Mouse (Mus musculus) pancreas, adult 10 weeks (tissue): ENCODE results near the gene Trem3. TPM values are rescaled to one million over a fixed set of nuclear protein-coding genes. Genes with fewer than 3 reads are reported as not detected.

Experiments used
- polyA plus RNA-seq: library from polyadenylated mRNA; stranded (reverse); fragments of 350-450 nt; fragmentation: Illumina TruSeq; extraction: RNeasy Lipid Tissue Mini Kit (QIAGEN cat#74804); gene quantifications from one replicate; pipeline ENCODE4 v1.2.3, GENCODE M21; 2015; ENCODE audit warnings: low read depth, low replicate concordance; ENCODE audit not compliant: insufficient read depth

Gene Trem3
- not detected for polyA plus RNA-seq

DNA sequence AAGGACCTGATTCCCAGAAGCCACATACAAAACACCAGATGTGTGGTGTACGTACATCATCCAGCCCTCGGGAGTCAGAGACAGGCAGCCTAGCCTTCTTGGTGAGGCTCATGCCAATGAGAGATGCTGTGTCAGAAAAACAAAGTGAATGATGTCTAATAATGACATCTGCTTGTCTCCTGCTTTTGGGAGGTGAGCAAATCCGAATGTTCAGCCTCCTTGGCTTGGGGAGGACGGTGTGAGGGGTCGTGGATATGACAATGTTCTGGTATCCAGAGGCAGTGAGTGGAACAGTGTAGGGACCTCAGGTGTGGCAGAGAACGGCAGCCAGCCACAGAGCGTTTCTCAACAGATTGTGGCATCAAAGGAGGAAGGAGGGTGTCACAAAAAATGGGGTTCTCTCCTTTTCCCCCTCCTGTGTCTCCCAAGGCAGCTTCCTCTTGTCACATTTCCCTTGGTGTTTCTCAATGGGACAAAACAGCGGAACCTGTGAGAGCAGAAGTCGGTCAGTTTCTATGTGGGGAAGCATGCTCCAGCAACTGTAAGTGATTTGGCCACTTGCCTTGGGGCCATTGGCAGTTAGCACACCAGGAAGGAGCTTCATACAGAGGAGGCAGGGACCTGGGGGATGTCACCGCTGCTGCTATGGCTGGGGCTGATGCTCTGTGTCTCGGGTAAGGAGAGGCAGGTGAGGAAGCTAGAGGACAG lies at the start of gene Trem3:
Trem3 (plus strand) TSS at position 557 of the 708 bp plus-strand sequence.

GRCm38 (mm10) chr17:48232518-48232917 lies 15.1 kb upstream of the Trem3 start, which contains the start of gene Trem1:
Gene Trem1 (plus strand): TSS chr17:48232768.

GRCm38 (mm10) chr17:48263741-48264362 lies 16.3 kb downstream of the Trem3 start, which contains the start of gene Treml4:
Gene Treml4 (plus strand): TSS chr17:48264295.

GRCm38 (mm10) chr17:48299203-48299602 lies 51.6 kb downstream of the Trem3 start, which contains the start of gene Treml2:
Gene Treml2 (plus strand): TSS chr17:48299498.

Other genes with a start within 250 kb of the Trem3 start
- gene 1700122O11Rik, start 209.5 kb upstream of the Trem3 start, polyA plus RNA-seq, result not detected
- gene 1700067P10Rik, start 158.5 kb upstream of the Trem3 start, polyA plus RNA-seq, result not detected
- gene 9830107B12Rik, start 101.5 kb upstream of the Trem3 start, polyA plus RNA-seq, result not detected
- not detected for gene A530064D06Rik, start 80.5 kb upstream of the Trem3 start, polyA plus RNA-seq
- not detected for gene Trem1, start 15.0 kb upstream of the Trem3 start, polyA plus RNA-seq
- not detected for gene Treml4, start 16.5 kb downstream of the Trem3 start, polyA plus RNA-seq
- gene Treml2, start 51.7 kb downstream of the Trem3 start, polyA plus RNA-seq, result not detected
- not detected for gene B430306N03Rik, start 68.4 kb downstream of the Trem3 start, polyA plus RNA-seq
- 3.0 TPM for gene Trem2, start 98.6 kb downstream of the Trem3 start, polyA plus RNA-seq
- not detected for gene Treml1, start 112.1 kb downstream of the Trem3 start, polyA plus RNA-seq
- gene Nfya, start 162.1 kb downstream of the Trem3 start, polyA plus RNA-seq, result 9.0 TPM
- 5.6 TPM for gene Oard1, start 162.2 kb downstream of the Trem3 start, polyA plus RNA-seq
- not detected for gene Apobec2, start 185.2 kb downstream of the Trem3 start, polyA plus RNA-seq
- gene Tspo2, start 203.7 kb downstream of the Trem3 start, polyA plus RNA-seq, result not detected
- gene Unc5cl, start 207.1 kb downstream of the Trem3 start, polyA plus RNA-seq, result 0.54 TPM